Mouse (Mus musculus) liver, postnatal 0 days (tissue): ENCODE measurements around the gene Olfr878.

Experiments
- CTCF ChIP-seq: sonication (generic); IDR thresholded peaks from 2 replicates; pipeline ENCODE4 v1.5.1; 2016; ENCODE audit warnings: antibody characterized with exemption, low read depth
- EP300 ChIP-seq: IDR thresholded peaks from 2 replicates; pipeline ENCODE4 v1.6.1; 2016; ENCODE audit warnings: antibody characterized with exemption, low read depth, mild to moderate bottlenecking

DNA sequence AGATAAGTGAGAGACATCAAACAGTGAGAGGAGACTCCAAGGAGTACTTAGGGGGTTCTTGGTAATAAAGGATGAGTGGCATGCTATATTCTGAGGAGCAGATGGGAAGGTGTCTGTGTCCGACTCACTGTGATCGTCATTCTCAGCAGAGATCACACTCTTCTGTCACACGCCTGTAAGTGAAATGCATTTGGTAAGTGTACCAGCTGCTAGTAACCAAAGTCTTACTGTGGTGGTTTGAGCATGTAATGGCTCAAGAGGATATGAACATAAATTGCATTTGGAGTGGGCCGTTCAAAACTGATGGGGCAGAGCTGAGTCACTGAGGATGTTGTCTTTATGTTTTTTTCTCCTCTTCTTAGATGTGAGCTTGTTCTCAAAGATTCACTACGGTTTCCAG lies 6.6 kb downstream of the Olfr878 start:
- TF ChIP-seq CTCF (no peak), EP300 (no peak)
